Mouse (Mus musculus) G1E (cell line): ENCODE results near the gene Ebf1. TPM values are rescaled to one million over a fixed set of nuclear protein-coding genes. Genes with fewer than 3 reads are reported as not detected.

ENCODE experiments used
- ATAC-seq: 2 replicates; pipeline ENCODE4 v1.8.0; 2016; ENCODE audit warnings: mild to moderate bottlenecking; ENCODE audit not compliant: insufficient number of reproducible peaks, poor library complexity, low FRiP score, severe bottlenecking; ENCODE audit errors: extremely low read depth
- DNase-seq: peaks from one replicate; pipeline ENCODE4 v3.0.0; 2012; ENCODE audit warnings: low spot score
- H3K27me3 ChIP-seq: 2 replicates; pipeline ENCODE4 v1.6.1; 2012; ENCODE audit warnings: mild to moderate bottlenecking, low read length, inconsistent platforms; ENCODE audit not compliant: insufficient read depth
- H3K36me3 ChIP-seq: replicated peaks from 2 replicates; pipeline ENCODE3; 2012; ENCODE audit warnings: mild to moderate bottlenecking, inconsistent platforms
- H3K4me1 ChIP-seq: 2 replicates; pipeline ENCODE4 v1.6.1; 2012; ENCODE audit warnings: low read depth, low read length, inconsistent platforms, mixed read lengths; ENCODE audit not compliant: insufficient read depth
- H3K4me3 ChIP-seq: 2 replicates; pipeline ENCODE4 v1.5.1; 2012; ENCODE audit warnings: low read depth, mild to moderate bottlenecking, inconsistent platforms, low read length, moderate library complexity, mixed read lengths
- H3K9me3 ChIP-seq: replicated peaks from 2 replicates; pipeline ENCODE4 v1.6.1; 2012; ENCODE audit warnings: inconsistent platforms
- CTCF ChIP-seq: IDR thresholded peaks from 2 replicates; pipeline ENCODE4 v1.5.1; 2012; ENCODE audit warnings: low read depth, low read length, inconsistent platforms, mixed read lengths
- GATA1 ChIP-seq: IDR thresholded peaks from 2 replicates; pipeline ENCODE4 v1.6.1; 2012; ENCODE audit warnings: borderline replicate concordance, low read length, inconsistent platforms, mixed read lengths
- GATA2 ChIP-seq: IDR thresholded peaks from 2 replicates; pipeline ENCODE4 v1.6.1; 2012; ENCODE audit warnings: low read depth, low read length, inconsistent platforms, borderline replicate concordance
- POLR2AphosphoS5 ChIP-seq: IDR thresholded peaks from 2 replicates; pipeline ENCODE4 v1.6.1; 2012; ENCODE audit warnings: low read depth, low read length, inconsistent platforms; ENCODE audit not compliant: insufficient replicate concordance
- TAL1 ChIP-seq: conservative IDR thresholded peaks from 2 replicates; pipeline ENCODE4 v1.6.1; 2012; ENCODE audit warnings: low read depth, low read length, inconsistent platforms, mixed read lengths
- polyA plus RNA-seq: library from polyadenylated mRNA; stranded (reverse); fragments of >175 nt; gene quantifications from 2 replicates; pipeline ENCODE4 v1.2.3, GENCODE M21; 2012
- total RNA-seq, 2 experiments: library from RNA; stranded (forward) in 1 of 2; stranded (reverse) in 1 of 2; fragments of 200-1000 nt in 1 of 2; fragments of >200 nt in 1 of 2; fragmentation: Nextera tagmentation in 1 of 2; gene quantifications; 2 replicates each; pipeline ENCODE4 v1.2.3; 2014 to 2017

The Ebf1 gene
- total and polyA plus RNA-seq, 3 experiments, result 0.05 TPM; not detected in 2

GRCm38 (mm10) chr11:44763992-44764835 lies 147.1 kb downstream of the Ebf1 start:
- H3K4me3 ChIP-seq, result no peak overlapping the region
- DNase-seq, result no peak
- 0 out of 2 replicates have a peak, but pooled peaks cover 2% of the 10 kb centered on the region for H3K27me3 ChIP-seq
- ATAC-seq, result no peak
- H3K4me1 ChIP-seq, result no peaks in the 10 kb centered on the region
- no peaks in the 10 kb centered on the region for H3K9me3 ChIP-seq
- TF ChIP-seq POLR2AphosphoS5, result no peak
- TF ChIP-seq CTCF, result no peak
- H3K36me3 ChIP-seq, result no peaks in the 10 kb centered on the region

GRCm38 (mm10) chr11:44764988-44765387 lies 147.9 kb downstream of the Ebf1 start:
- no peak for DNase-seq
- Histone ChIP-seq H3K27me3 (0 out of 2 replicates have a peak, but pooled peaks cover 2% of the 10 kb centered on the region), H3K4me1 (no peaks in the 10 kb centered on the region), H3K4me3 (no peak overlapping the region), H3K9me3 (no peaks in the 10 kb centered on the region), H3K36me3 (no peaks in the 10 kb centered on the region)
- TF ChIP-seq POLR2AphosphoS5, result no peak
- TF ChIP-seq TAL1, result no peak
- no peak for TF ChIP-seq GATA2
- no peak for TF ChIP-seq GATA1
- TF ChIP-seq CTCF, result no peak
- no peak for ATAC-seq

DNA sequence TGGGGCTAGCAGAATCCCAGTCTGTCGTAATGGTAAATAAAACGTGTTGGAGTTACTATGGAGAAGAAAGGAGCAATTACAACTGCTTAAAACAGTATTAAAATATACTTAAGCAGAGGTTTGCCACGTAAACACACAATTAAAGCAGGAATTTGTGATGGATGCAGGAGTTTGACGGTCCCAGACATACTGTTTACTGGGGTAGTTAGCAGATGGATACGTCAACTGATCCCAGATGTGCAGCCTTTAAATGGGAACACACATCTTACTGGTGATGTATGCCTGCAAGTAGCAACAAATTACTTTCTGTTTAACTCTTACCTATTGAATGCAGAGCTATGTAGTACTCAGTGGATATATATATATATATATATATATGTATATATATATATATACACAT lies 149.1 kb downstream of the Ebf1 start:
- DNase-seq (no peak), ATAC-seq (no peak)
- TF ChIP-seq TAL1 (no peak), GATA1 (no peak), POLR2AphosphoS5 (no peak), GATA2 (no peak), CTCF (no peak)
- no peak overlapping the region for H3K4me3 ChIP-seq
- H3K9me3 ChIP-seq, result no peaks in the 10 kb centered on the region
- H3K4me1 ChIP-seq, result no peaks in the 10 kb centered on the region
- H3K27me3 ChIP-seq, result 0 out of 2 replicates have a peak, but pooled peaks cover 2% of the 10 kb centered on the region
- no peaks in the 10 kb centered on the region for H3K36me3 ChIP-seq

DNA sequence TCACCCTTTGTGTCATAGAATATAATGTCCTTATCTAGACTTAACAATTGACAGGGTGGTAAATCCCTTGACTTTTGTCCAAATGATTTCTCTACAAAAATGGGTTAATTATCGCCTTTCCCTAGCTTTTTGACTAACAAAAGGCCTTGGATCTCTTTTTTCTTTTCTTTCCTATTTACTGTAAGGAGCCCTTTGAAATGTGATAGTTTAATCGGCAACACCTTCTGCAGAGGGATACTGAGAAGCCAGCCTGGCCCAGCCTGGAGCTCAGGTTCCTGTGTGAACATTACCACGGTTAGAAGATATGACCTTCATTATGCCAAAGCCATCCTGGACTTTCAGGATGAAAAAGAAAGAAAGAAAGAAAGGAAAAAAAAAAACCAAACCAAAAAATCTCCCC lies 150.2 kb downstream of the Ebf1 start:
- no peaks in the 10 kb centered on the region for H3K9me3 ChIP-seq
- no peak for ATAC-seq
- DNase-seq, result no peak
- H3K4me3 ChIP-seq, result no peak overlapping the region
- TF ChIP-seq GATA2 (no peak), CTCF (no peak), POLR2AphosphoS5 (no peak), GATA1 (no peak), TAL1 (no peak)
- 0 out of 2 replicates have a peak, but pooled peaks cover 2% of the 10 kb centered on the region for H3K27me3 ChIP-seq
- H3K4me1 ChIP-seq, result no peaks in the 10 kb centered on the region
- no peaks in the 10 kb centered on the region for H3K36me3 ChIP-seq

DNA sequence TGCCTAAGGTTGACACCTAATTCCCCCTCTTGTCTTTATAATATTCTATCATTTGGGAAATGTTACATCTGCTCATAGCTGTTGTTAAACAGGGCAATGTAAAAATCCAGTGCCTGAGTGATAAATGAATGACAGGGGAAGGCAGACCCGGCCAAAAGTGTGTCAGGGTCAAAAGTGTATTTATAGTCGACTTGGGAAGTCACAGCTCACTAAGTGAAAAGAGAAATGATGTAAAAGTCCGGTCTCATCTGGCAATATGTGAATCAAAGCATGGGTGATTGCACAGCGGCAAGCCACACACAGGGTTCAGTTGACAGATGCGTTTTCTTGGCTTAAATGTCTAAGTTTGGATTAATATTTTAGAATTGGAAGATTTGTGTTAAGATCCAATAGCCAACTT lies 151.2 kb downstream of the Ebf1 start:
- no peaks in the 10 kb centered on the region for H3K9me3 ChIP-seq
- H3K27me3 ChIP-seq, result 0 out of 2 replicates have a peak, but pooled peaks cover 2% of the 10 kb centered on the region
- no peak overlapping the region for H3K4me3 ChIP-seq
- DNase-seq (no peak), ATAC-seq (no peak)
- no peak for TF ChIP-seq GATA2
- no peak for TF ChIP-seq POLR2AphosphoS5
- no peak for TF ChIP-seq GATA1
- TF ChIP-seq CTCF, result no peak
- no peak for TF ChIP-seq TAL1
- H3K4me1 ChIP-seq, result no peaks in the 10 kb centered on the region
- H3K36me3 ChIP-seq, result no peaks in the 10 kb centered on the region

DNA sequence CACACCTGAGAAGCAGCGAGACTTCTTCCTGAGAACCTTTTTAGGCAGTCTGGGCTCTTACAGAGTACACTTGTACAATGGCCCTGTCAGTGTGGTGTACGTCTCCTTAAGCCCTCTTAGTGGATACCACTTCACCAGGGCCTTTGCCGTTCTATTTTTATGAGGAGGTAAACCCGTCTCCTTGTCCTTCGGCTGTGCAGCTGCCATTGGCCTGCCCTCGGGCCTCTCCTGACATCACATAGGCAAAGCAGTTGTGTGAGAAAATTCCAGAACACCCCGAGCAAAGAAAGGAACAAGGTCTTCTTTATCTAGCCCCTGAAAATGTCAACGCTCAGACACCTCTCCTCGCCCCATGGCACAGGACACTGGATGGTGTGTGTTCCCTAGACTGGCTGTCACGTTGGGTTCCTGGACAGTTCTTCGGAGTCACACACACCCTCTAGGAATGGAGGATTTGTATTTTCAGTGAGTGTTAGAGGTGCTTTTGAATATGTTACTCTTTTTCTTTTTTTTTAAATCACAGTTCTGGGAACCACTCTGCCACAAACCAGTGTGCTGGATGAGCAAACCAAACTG lies 154.0 kb downstream of the Ebf1 start:
- ATAC-seq (no peak), DNase-seq (no peak)
- H3K27me3 ChIP-seq, result no peaks in the 10 kb centered on the region
- H3K36me3 ChIP-seq, result no peaks in the 10 kb centered on the region
- no peaks in the 10 kb centered on the region for H3K4me1 ChIP-seq
- H3K9me3 ChIP-seq, result no peaks in the 10 kb centered on the region
- TF ChIP-seq CTCF, result no peak
- TF ChIP-seq TAL1, result no peak
- no peak for TF ChIP-seq GATA2
- no peak for TF ChIP-seq POLR2AphosphoS5
- TF ChIP-seq GATA1, result no peak
- no peak overlapping the region for H3K4me3 ChIP-seq
